Mouse (Mus musculus): ENCODE measurements at regions not wholly inside any gene's neighbourhood (a gene's known extent, or its start where the extent isn't known, plus 50 kb on each side); places are given as distances from the start of the nearest gene placed in this dataset.

- Histone ChIP-seq H3K27ac (replicated peaks) (no peak overlapping the region), H3K4me3 (ENCODE audit: low read depth, low read length) (no peak overlapping the region), H3K27me3 (ENCODE audit: control insufficient read depth, insufficient read depth, low read length) (no peaks in the 10 kb centered on the region), H3K9ac (ENCODE audit: low read length) (no peak overlapping the region), H3K9me3 (ENCODE audit: control insufficient read depth, low read length) (no peaks in the 10 kb centered on the region), H3K4me1 (replicated peaks; ENCODE audit: control insufficient read depth, insufficient read depth) (no peaks in the 10 kb centered on the region), H3K36me3 (ENCODE audit: control insufficient read depth, insufficient read depth, low read length) (no peaks in the 10 kb centered on the region), H3K4me2 (replicated peaks; ENCODE audit: low read depth) (no peak overlapping the region)
- DNase-seq (ENCODE audit: low spot score): no peak
- 52% methylated on average over 2 of the region's 2 CpGs for WGBS
- ATAC-seq (ENCODE audit: low FRiP score, low TSS enrichment): no peak
- TF ChIP-seq CTCF (IDR thresholded peaks at IDR 0.05; ENCODE audit: low read depth) (peak; percentile 72), EP300 (optimal IDR thresholded peaks at IDR 0.05) (no peak)
Observed at GRCm38 (mm10) chr16:62506725-62507482, 279.7 kb downstream of the Nsun3 start.

GRCm38 (mm10) chr16:62500870-62501269 is 285.7 kb downstream of the Nsun3 start:
- TF ChIP-seq EP300 (optimal IDR thresholded peaks at IDR 0.05): no peak
- no peak for TF ChIP-seq CTCF (IDR thresholded peaks at IDR 0.05; ENCODE audit: low read depth)
- H3K9ac ChIP-seq (ENCODE audit: low read length): no peak overlapping the region
- H3K4me1 ChIP-seq (replicated peaks; ENCODE audit: control insufficient read depth, insufficient read depth): no peaks in the 10 kb centered on the region
- H3K4me3 ChIP-seq (ENCODE audit: low read depth, low read length): no peak overlapping the region
- H3K27me3 ChIP-seq (ENCODE audit: control insufficient read depth, insufficient read depth, low read length): no peaks in the 10 kb centered on the region
- H3K36me3 ChIP-seq (ENCODE audit: control insufficient read depth, insufficient read depth, low read length): no peaks in the 10 kb centered on the region
- ATAC-seq (ENCODE audit: low FRiP score, low TSS enrichment) (no peak), DNase-seq (ENCODE audit: low spot score) (no peak)
- 55% methylated on average over 6 of the region's 6 CpGs for WGBS
- no peak overlapping the region for H3K27ac ChIP-seq (replicated peaks)
- H3K9me3 ChIP-seq (ENCODE audit: control insufficient read depth, low read length): no peaks in the 10 kb centered on the region
- H3K4me2 ChIP-seq (replicated peaks; ENCODE audit: low read depth): no peak overlapping the region

GRCm38 (mm10) chr16:62500334-62500733 is 286.3 kb downstream of the Nsun3 start:
- Histone ChIP-seq H3K27me3 (ENCODE audit: control insufficient read depth, insufficient read depth, low read length) (no peaks in the 10 kb centered on the region), H3K4me2 (replicated peaks; ENCODE audit: low read depth) (no peak overlapping the region), H3K9ac (ENCODE audit: low read length) (no peak overlapping the region), H3K36me3 (ENCODE audit: control insufficient read depth, insufficient read depth, low read length) (no peaks in the 10 kb centered on the region), H3K27ac (replicated peaks) (no peak overlapping the region), H3K4me1 (replicated peaks; ENCODE audit: control insufficient read depth, insufficient read depth) (no peaks in the 10 kb centered on the region), H3K4me3 (ENCODE audit: low read depth, low read length) (no peak overlapping the region), H3K9me3 (ENCODE audit: control insufficient read depth, low read length) (no peaks in the 10 kb centered on the region)
- ATAC-seq (ENCODE audit: low FRiP score, low TSS enrichment) (no peak), DNase-seq (ENCODE audit: low spot score) (no peak)
- 78% methylated on average over 6 of the region's 6 CpGs for WGBS
- TF ChIP-seq CTCF (IDR thresholded peaks at IDR 0.05; ENCODE audit: low read depth) (no peak), EP300 (optimal IDR thresholded peaks at IDR 0.05) (no peak)

GRCm38 (mm10) chr16:62498761-62499160 is 287.9 kb downstream of the Nsun3 start:
- TF ChIP-seq EP300 (optimal IDR thresholded peaks at IDR 0.05) (no peak), CTCF (IDR thresholded peaks at IDR 0.05; ENCODE audit: low read depth) (no peak)
- no peak overlapping the region for H3K4me3 ChIP-seq (ENCODE audit: low read depth, low read length)
- DNase-seq (ENCODE audit: low spot score) (no peak), ATAC-seq (ENCODE audit: low FRiP score, low TSS enrichment) (no peak)
- H3K4me2 ChIP-seq (replicated peaks; ENCODE audit: low read depth): no peak overlapping the region
- no peak overlapping the region for H3K27ac ChIP-seq (replicated peaks)
- H3K27me3 ChIP-seq (ENCODE audit: control insufficient read depth, insufficient read depth, low read length): no peaks in the 10 kb centered on the region
- H3K36me3 ChIP-seq (ENCODE audit: control insufficient read depth, insufficient read depth, low read length): no peaks in the 10 kb centered on the region
- H3K4me1 ChIP-seq (replicated peaks; ENCODE audit: control insufficient read depth, insufficient read depth): no peaks in the 10 kb centered on the region
- H3K9ac ChIP-seq (ENCODE audit: low read length): no peak overlapping the region
- WGBS: 74% methylated on average over 5 of the region's 5 CpGs
- H3K9me3 ChIP-seq (ENCODE audit: control insufficient read depth, low read length): no peaks in the 10 kb centered on the region

- no peak overlapping the region for H3K27ac ChIP-seq (replicated peaks)
- ATAC-seq (ENCODE audit: low FRiP score, low TSS enrichment): no peak
- H3K4me1 ChIP-seq (replicated peaks; ENCODE audit: control insufficient read depth, insufficient read depth): no peaks in the 10 kb centered on the region
- TF ChIP-seq CTCF (IDR thresholded peaks at IDR 0.05; ENCODE audit: low read depth) (no peak), EP300 (optimal IDR thresholded peaks at IDR 0.05) (no peak)
- H3K4me2 ChIP-seq (replicated peaks; ENCODE audit: low read depth): no peak overlapping the region
- H3K4me3 ChIP-seq (ENCODE audit: low read depth, low read length): no peak overlapping the region
- H3K9ac ChIP-seq (ENCODE audit: low read length): no peak overlapping the region
- H3K9me3 ChIP-seq (ENCODE audit: control insufficient read depth, low read length): no peaks in the 10 kb centered on the region
- H3K36me3 ChIP-seq (ENCODE audit: control insufficient read depth, insufficient read depth, low read length): no peaks in the 10 kb centered on the region
- no peaks in the 10 kb centered on the region for H3K27me3 ChIP-seq (ENCODE audit: control insufficient read depth, insufficient read depth, low read length)
- DNase-seq (ENCODE audit: low spot score): no peak
- 31% methylated on average over 9 of the region's 9 CpGs for WGBS
Observed at GRCm38 (mm10) chr16:62496697-62497096, 289.9 kb downstream of the Nsun3 start.

- H3K4me3 ChIP-seq (ENCODE audit: low read depth, low read length): no peak overlapping the region
- H3K27ac ChIP-seq (replicated peaks): no peak overlapping the region
- H3K27me3 ChIP-seq (ENCODE audit: control insufficient read depth, insufficient read depth, low read length): no peaks in the 10 kb centered on the region
- ATAC-seq (ENCODE audit: low FRiP score, low TSS enrichment) (no peak), DNase-seq (ENCODE audit: low spot score) (no peak)
- H3K4me2 ChIP-seq (replicated peaks; ENCODE audit: low read depth): no peak overlapping the region
- H3K36me3 ChIP-seq (ENCODE audit: control insufficient read depth, insufficient read depth, low read length): no peaks in the 10 kb centered on the region
- no peak overlapping the region for H3K9ac ChIP-seq (ENCODE audit: low read length)
- H3K9me3 ChIP-seq (ENCODE audit: control insufficient read depth, low read length): no peaks in the 10 kb centered on the region
- no peaks in the 10 kb centered on the region for H3K4me1 ChIP-seq (replicated peaks; ENCODE audit: control insufficient read depth, insufficient read depth)
- no peak for TF ChIP-seq EP300 (optimal IDR thresholded peaks at IDR 0.05)
- no peak for TF ChIP-seq CTCF (IDR thresholded peaks at IDR 0.05; ENCODE audit: low read depth)
- WGBS: 76% methylated on average over 2 of the region's 2 CpGs
Observed at GRCm38 (mm10) chr16:62470133-62470532, 316.5 kb downstream of the Nsun3 start.
